21 mouse cellular contexts compared by ENCODE assay signal in genomic region chr13:102132154-102132553, GRCm38 (mm10).
DNase-seq lines count a peak whose midpoint lies in the region; ATAC-seq lines count a peak whose summit lies in the region.
"Had no signal": no experiment of that assay in that cellular context is flagged by ENCODE, and none has a peak within 500 bp of the region (broad histone marks: within the 10 kb centered on the region; RNA-seq: fewer than 3 reads in every experiment).

No protein-coding gene starts in this region.

- ATAC-seq in intestine, embryonic 15.5 days: peak; percentile 49; the same call in 1 of the 2 replicates
- ATAC-seq: forebrain, embryonic 14.5 days; midbrain, embryonic 13.5 days had no signal

- DNase-seq in left cerebral cortex, postnatal 4 days: peak; percentile 8
- no peak for DNase-seq in left cerebral cortex, postnatal 10 days (ENCODE audit: extremely low spot score in 1 of 2, low spot score in 2 of 2)
- DNase-seq in embryo, embryonic 10.5 days (ENCODE audit: low spot score): peak; percentile 60
- DNase-seq in retina, postnatal 1 day: peak; percentile 78
- DNase-seq in gastrocnemius, postnatal 4 days (ENCODE audit: low spot score in 2 of 2): no peak
- no peak for DNase-seq in urinary bladder, postnatal 14 days (ENCODE audit: low spot score)
- DNase-seq: adrenal gland, postnatal 10 days; cerebellum, adult 9-11 months; gastrocnemius, adult 2 months; heart, postnatal 4 days; kidney, adult 8-10 months; kidney, postnatal 10 days; lung, adult 18-20 months; lung, postnatal 10 days had no signal

- H3K4me3 ChIP-seq in intestine, embryonic 15.5 days (replicated peaks): no peak overlapping the region
- H3K4me3 ChIP-seq: embryonic facial prominence, embryonic 15.5 days; gastrocnemius, adult 2 months; heart, embryonic 15.5 days; limb, embryonic 12.5 days; midbrain, embryonic 13.5 days had no signal

- H3K36me3 ChIP-seq in intestine, embryonic 15.5 days: no peaks in the 10 kb centered on the region
- H3K36me3 ChIP-seq: embryonic facial prominence, embryonic 15.5 days; heart, embryonic 15.5 days; limb, embryonic 12.5 days; midbrain, embryonic 13.5 days had no signal

- H3K9me3 ChIP-seq in intestine, embryonic 15.5 days: no peaks in the 10 kb centered on the region
- H3K9me3 ChIP-seq: embryonic facial prominence, embryonic 15.5 days; heart, embryonic 15.5 days; limb, embryonic 12.5 days; midbrain, embryonic 13.5 days had no signal

- H3K9ac ChIP-seq in intestine, embryonic 15.5 days: no peak overlapping the region
- H3K9ac ChIP-seq: embryonic facial prominence, embryonic 15.5 days; heart, embryonic 15.5 days; limb, embryonic 12.5 days; midbrain, embryonic 13.5 days had no signal

- no peak overlapping the region for H3K27ac ChIP-seq in intestine, embryonic 15.5 days
- H3K27ac ChIP-seq: embryonic facial prominence, embryonic 15.5 days; gastrocnemius, adult 2 months; heart, embryonic 15.5 days; limb, embryonic 12.5 days; midbrain, embryonic 13.5 days had no signal

- H3K4me2 ChIP-seq in intestine, embryonic 15.5 days (replicated peaks): no peak overlapping the region
- H3K4me2 ChIP-seq: embryonic facial prominence, embryonic 15.5 days; heart, embryonic 15.5 days; limb, embryonic 12.5 days; liver, embryonic 11.5 days; midbrain, embryonic 13.5 days had no signal

- no peaks in the 10 kb centered on the region for H3K27me3 ChIP-seq in intestine, embryonic 15.5 days (replicated peaks)
- H3K27me3 ChIP-seq: embryonic facial prominence, embryonic 15.5 days; heart, embryonic 15.5 days; limb, embryonic 12.5 days; midbrain, embryonic 13.5 days had no signal

- intact Hi-C loops in left cerebral cortex, postnatal 4 days (cut with DNase I): no loop called here
- intact Hi-C loops in left cerebral cortex, postnatal 10 days (cut with DNase I): no loop called here

- 55% methylated on average over 5 of the region's 5 CpGs for WGBS in intestine, embryonic 15.5 days

- H3K4me1 ChIP-seq in intestine, embryonic 15.5 days (replicated peaks): no peaks in the 10 kb centered on the region
- H3K4me1 ChIP-seq: embryonic facial prominence, embryonic 15.5 days; heart, embryonic 15.5 days; midbrain, embryonic 13.5 days had no signal

Comparison
In these comparisons a context has a peak if more than half of its experiments do, and no peak if none do; other contexts are left out.
1. DNase-seq: peak in left cerebral cortex, postnatal 4 days (single experiment), embryo, embryonic 10.5 days (single experiment) and retina, postnatal 1 day (single experiment); none in left cerebral cortex, postnatal 10 days (0 of 2), gastrocnemius, postnatal 4 days (0 of 2) and urinary bladder, postnatal 14 days (single experiment).